Mouse (Mus musculus) MEL (cell line): ENCODE data around the gene Fgfr2. TPM values are rescaled to one million over a fixed set of nuclear protein-coding genes. Genes with fewer than 3 reads are reported as not detected.
A peak's percentile ranks its signal among the peaks of the same experiment; 100 is the strongest.

ENCODE experiments used
- DNase-seq: peaks from one replicate; pipeline ENCODE4 v3.0.0; 2011; ENCODE audit warnings: low read depth, low spot score
- H3K27ac ChIP-seq: 2 replicates; pipeline ENCODE4 v1.5.1; 2012; ENCODE audit warnings: low read depth, mild to moderate bottlenecking, control low read depth, low read length, moderate library complexity; ENCODE audit not compliant: control insufficient read depth
- H3K27me3 ChIP-seq, 2 experiments: fragments of 150-350 bp in 1 of 2; sonication (generic) in 1 of 2; 2 replicates each; pipeline ENCODE4 v1.6.1; 2012; ENCODE audit warnings: low read length in 2 of 2, mild to moderate bottlenecking in 2 of 2, improper control_type of control experiment in 1 of 2, moderate library complexity in 1 of 2; ENCODE audit not compliant: insufficient read depth in 2 of 2, control insufficient read depth in 1 of 2
- H3K36me3 ChIP-seq, 2 experiments: 2 replicates each; pipeline ENCODE4 v1.6.1; 2012 to 2014; ENCODE audit warnings: low read length in 2 of 2, improper control_type of control experiment in 1 of 2, inconsistent platforms in 1 of 2, mild to moderate bottlenecking in 1 of 2; ENCODE audit not compliant: insufficient read depth in 2 of 2, control insufficient read depth in 1 of 2
- H3K4me1 ChIP-seq, 2 experiments: fragments of 150-350 bp in 1 of 2; sonication (generic) in 1 of 2; 2 replicates each; pipeline ENCODE4 v1.6.1; 2012; ENCODE audit warnings: low read length in 2 of 2, improper control_type of control experiment in 1 of 2, mild to moderate bottlenecking in 1 of 2; ENCODE audit not compliant: insufficient read depth in 2 of 2, control insufficient read depth in 1 of 2
- H3K4me3 ChIP-seq, 2 experiments: fragments of 150-350 bp in 1 of 2; sonication (generic) in 1 of 2; 2 replicates each; pipeline ENCODE4 v1.5.1; 2012; ENCODE audit warnings: low read depth in 2 of 2, low read length in 2 of 2, mild to moderate bottlenecking in 2 of 2, moderate library complexity in 2 of 2, control low read depth in 1 of 2, improper control_type of control experiment in 1 of 2; ENCODE audit not compliant: control insufficient read depth in 1 of 2, insufficient read depth in 1 of 2
- H3K79me2 ChIP-seq: 2 replicates; pipeline ENCODE4 v1.6.1; 2012; ENCODE audit warnings: mild to moderate bottlenecking, low read length, moderate library complexity; ENCODE audit not compliant: control insufficient read depth, poor library complexity, insufficient read depth
- H3K9ac ChIP-seq: 2 replicates; pipeline ENCODE4 v1.6.1; 2012; ENCODE audit warnings: low read depth, mild to moderate bottlenecking, control low read depth, low read length, moderate library complexity; ENCODE audit not compliant: control insufficient read depth, poor library complexity, severe bottlenecking
- H3K9me3 ChIP-seq: fragments of 150-350 bp; sonication (generic); replicated peaks from 2 replicates; pipeline ENCODE4 v1.6.1; 2012; ENCODE audit warnings: mild to moderate bottlenecking, low read length, improper control_type of control experiment, moderate library complexity; ENCODE audit not compliant: insufficient read depth
- BHLHE40 ChIP-seq: IDR thresholded peaks from 2 replicates; pipeline ENCODE4 v1.6.1; 2012; ENCODE audit warnings: low read depth, mild to moderate bottlenecking, inconsistent platforms, low read length, improper control_type of control experiment, borderline replicate concordance
- CHD1 ChIP-seq: IDR thresholded peaks from 2 replicates; pipeline ENCODE4 v1.6.1; 2012; ENCODE audit warnings: low read depth, mild to moderate bottlenecking, inconsistent platforms, low read length, improper control_type of control experiment
- CTCF ChIP-seq, 3 experiments: IDR thresholded peaks in 2 of 3; conservative IDR thresholded peaks in 1 of 3; 2 replicates each; pipeline ENCODE4 v1.5.1; 2011 to 2012; ENCODE audit warnings: low read length in 3 of 3, low read depth in 2 of 3, mild to moderate bottlenecking in 2 of 3, improper control_type of control experiment in 1 of 3, inconsistent platforms in 1 of 3, mixed read lengths in 1 of 3, moderate library complexity in 1 of 3; ENCODE audit not compliant: control insufficient read depth in 1 of 3, insufficient read depth in 1 of 3, poor library complexity in 1 of 3, severe bottlenecking in 1 of 3
- GABPA ChIP-seq: IDR thresholded peaks from 2 replicates; pipeline ENCODE4 v1.6.1; 2012; ENCODE audit warnings: low read depth, mild to moderate bottlenecking, inconsistent platforms, low read length, improper control_type of control experiment, moderate library complexity
- GATA1 ChIP-seq: IDR thresholded peaks from 2 replicates; pipeline ENCODE4 v1.6.1; 2011; ENCODE audit warnings: low read depth, low read length, improper control_type of control experiment
- MAX ChIP-seq: IDR thresholded peaks from 2 replicates; pipeline ENCODE4 v1.6.1; 2011; ENCODE audit warnings: low read length, improper control_type of control experiment
- MAZ ChIP-seq: IDR thresholded peaks from 2 replicates; pipeline ENCODE4 v1.6.1; 2012; ENCODE audit warnings: low read depth, mild to moderate bottlenecking, inconsistent platforms, low read length, improper control_type of control experiment
- MXI1 ChIP-seq: IDR thresholded peaks from 2 replicates; pipeline ENCODE4 v1.6.1; 2011; ENCODE audit warnings: mild to moderate bottlenecking, low read depth, low read length, improper control_type of control experiment
- MYC ChIP-seq: IDR thresholded peaks from 2 replicates; pipeline ENCODE4 v1.6.1; 2011; ENCODE audit warnings: low read depth, mild to moderate bottlenecking, low read length, improper control_type of control experiment, moderate library complexity
- NRF1 ChIP-seq: IDR thresholded peaks from 2 replicates; pipeline ENCODE4 v1.6.1; 2014; ENCODE audit warnings: low read depth, mild to moderate bottlenecking, inconsistent platforms, low read length, improper control_type of control experiment, moderate library complexity; ENCODE audit not compliant: poor library complexity, insufficient read depth, severe bottlenecking
- POLR2A ChIP-seq, 2 experiments: IDR thresholded peaks; 2 replicates each; pipeline ENCODE4 v1.6.1; 2011 to 2012; ENCODE audit warnings: low read length in 2 of 2, mild to moderate bottlenecking in 2 of 2, control low read depth in 1 of 2, improper control_type of control experiment in 1 of 2, low read depth in 1 of 2, moderate library complexity in 1 of 2; ENCODE audit not compliant: control insufficient read depth in 1 of 2, insufficient read depth in 1 of 2, poor library complexity in 1 of 2
- POLR2AphosphoS2 ChIP-seq: IDR thresholded peaks from 2 replicates; pipeline ENCODE4 v1.6.1; 2011; ENCODE audit warnings: low read length, improper control_type of control experiment
- TAL1 ChIP-seq: IDR thresholded peaks from 2 replicates; pipeline ENCODE4 v1.6.1; 2012; ENCODE audit warnings: mild to moderate bottlenecking, inconsistent platforms, low read length, moderate library complexity, mixed read lengths
- TBP ChIP-seq: IDR thresholded peaks from 2 replicates; pipeline ENCODE4 v1.8.0; 2011; ENCODE audit warnings: low read depth, low read length, improper control_type of control experiment
- USF1 ChIP-seq: IDR thresholded peaks from 2 replicates; pipeline ENCODE4 v1.6.1; 2014; ENCODE audit warnings: low read depth, mild to moderate bottlenecking, inconsistent platforms, low read length, improper control_type of control experiment, moderate library complexity
- USF2 ChIP-seq, 2 experiments: IDR thresholded peaks; 2 replicates each; pipeline ENCODE4 v1.6.1; 2011 to 2012; ENCODE audit warnings: improper control_type of control experiment in 2 of 2, low read length in 2 of 2, borderline replicate concordance in 1 of 2, inconsistent platforms in 1 of 2, low read depth in 1 of 2, mild to moderate bottlenecking in 1 of 2; ENCODE audit not compliant: insufficient read depth in 1 of 2
- polyA plus RNA-seq, 2 experiments: library from polyadenylated mRNA; stranded (reverse) in 1 of 2; unstranded in 1 of 2; fragments of >175 nt in 1 of 2; fragments of >200 nt in 1 of 2; gene quantifications; 2 replicates each; pipeline versions ENCODE4 v1.2.1 to v1.2.4; 2012; ENCODE audit warnings: low replicate concordance in 2 of 2, low read depth in 1 of 2; ENCODE audit not compliant: insufficient read length in 2 of 2, insufficient read depth in 1 of 2, missing spikeins in 1 of 2
- total RNA-seq: library from RNA; depleted of rRNA; stranded (reverse); fragments of 300-350 nt; gene quantifications from 2 replicates; pipeline ENCODE4 v1.2.3, GENCODE M21; 2012

Gene Fgfr2
- total and polyA plus RNA-seq, 3 experiments = not detected

- DNase-seq = peak; percentile 5
- TF ChIP-seq MAX (no peak), NRF1 (no peak), TAL1 (no peak), CTCF (IDR thresholded peaks at IDR 0.05 in 2 of 3, conservative IDR thresholded peaks at IDR 0.05 in 1 of 3; ENCODE audit: control insufficient read depth in 1 of 3, insufficient read depth in 1 of 3, low read depth in 2 of 3, low read length in 3 of 3, poor library complexity in 1 of 3, severe bottlenecking in 1 of 3) (no peak), MAZ (no peak), MYC (no peak), BHLHE40 (no peak)
- TF ChIP-seq, all 39 proteins: peak for 0
- H3K27me3 ChIP-seq = no peaks in the 10 kb centered on the region
- no peaks in the 10 kb centered on the region for H3K4me1 ChIP-seq
- no peaks in the 10 kb centered on the region for H3K9me3 ChIP-seq
- H3K9ac ChIP-seq = no peak overlapping the region
- no peaks in the 10 kb centered on the region for H3K79me2 ChIP-seq
- H3K4me3 ChIP-seq = peak overlapping the region in 1 of 2 experiments; percentile 19; a peak in 1 of 4 replicates
- no peaks in the 10 kb centered on the region for H3K36me3 ChIP-seq
- H3K27ac ChIP-seq = no peak overlapping the region
These were observed 2174.5 kb downstream of the Fgfr2 start for GRCm38 (mm10) chr7:130948563-130949208.

- Histone ChIP-seq H3K79me2 (no peaks in the 10 kb centered on the region), H3K27ac (no peak overlapping the region), H3K4me3 (no peak overlapping the region), H3K27me3 (no peaks in the 10 kb centered on the region), H3K36me3 (no peaks in the 10 kb centered on the region), H3K9me3 (no peaks in the 10 kb centered on the region), H3K4me1 (no peaks in the 10 kb centered on the region), H3K9ac (no peak overlapping the region)
- DNase-seq = no peak
- no peak for TF ChIP-seq MAX
These were observed 2176.8 kb downstream of the Fgfr2 start for GRCm38 (mm10) chr7:130946303-130946702.

- DNase-seq = no peak
- Histone ChIP-seq H3K27ac (no peak overlapping the region), H3K36me3 (no peaks in the 10 kb centered on the region), H3K9me3 (no peaks in the 10 kb centered on the region), H3K79me2 (no peaks in the 10 kb centered on the region), H3K4me1 (no peaks in the 10 kb centered on the region), H3K9ac (no peak overlapping the region), H3K27me3 (no peaks in the 10 kb centered on the region), H3K4me3 (no peak overlapping the region)
- no peak for TF ChIP-seq MXI1
- TF ChIP-seq POLR2A (IDR thresholded peaks at IDR 0.05; ENCODE audit: control insufficient read depth in 1 of 2, insufficient read depth in 1 of 2, low read depth in 1 of 2, low read length in 2 of 2, poor library complexity in 1 of 2) = no peak
- TF ChIP-seq GATA1 = no peak
- TF ChIP-seq GABPA = no peak
- no peak for TF ChIP-seq TBP
- no peak for TF ChIP-seq NRF1
- TF ChIP-seq USF2 (IDR thresholded peaks at IDR 0.05; ENCODE audit: borderline replicate concordance in 1 of 2, insufficient read depth in 1 of 2, low read depth in 1 of 2, low read length in 2 of 2) = no peak
- no peak for TF ChIP-seq POLR2AphosphoS2
- no peak for TF ChIP-seq MYC
- no peak for TF ChIP-seq CHD1
- TF ChIP-seq USF1 = no peak
These were observed 2177.4 kb downstream of the Fgfr2 start for GRCm38 (mm10) chr7:130945730-130946129.
